Mouse (Mus musculus): ENCODE results near the gene Zfp316. TPM values are rescaled to one million over a fixed set of nuclear protein-coding genes. Genes with fewer than 3 reads are reported as not detected.

The Zfp316 gene
- polyA plus RNA-seq (2014; fragmentation: Nextera tagmentation; extraction: Ambion mirVana), result 2.2 and 2.5 TPM in 2 replicates

GRCm38 (mm10) chr5:143269363-143270150 lies at the start of gene Zfp316:
Zfp316 (minus strand) TSS chr5:143270022.
- H3K4me2 ChIP-seq (replicated peaks; ENCODE audit: low read depth, low read length), result peak within 1 kb of the TSS; percentile 89
- H3K9me3 ChIP-seq (ENCODE audit: control insufficient read depth, low read length), result no peaks in the 10 kb centered on the region
- H3K4me1 ChIP-seq (ENCODE audit: control insufficient read depth, insufficient read depth, low read length), result peaks cover 6% of the 10 kb centered on the region
- peak; percentile 88 for ATAC-seq (ENCODE audit: low FRiP score, low TSS enrichment)
- peak within 1 kb of the TSS; percentile 89 for H3K4me3 ChIP-seq (ENCODE audit: low read length)
- no peaks in the 10 kb centered on the region for H3K36me3 ChIP-seq (ENCODE audit: control insufficient read depth, insufficient read depth, low read length)
- peak within 1 kb of the TSS; percentile 93 for H3K9ac ChIP-seq (ENCODE audit: low read depth, low read length)
- H3K27ac ChIP-seq (ENCODE audit: low read depth, low read length), result peak within 1 kb of the TSS; percentile 48; the same call in 1 of the 2 replicates
- no peaks in the 10 kb centered on the region for H3K27me3 ChIP-seq (ENCODE audit: control insufficient read depth, insufficient read depth, low read length)
- WGBS, result under 1% methylated on average over 78 of the region's 79 CpGs

GRCm38 (mm10) chr5:143317288-143317610 lies 47.4 kb upstream of the Zfp316 start:
- H3K4me2 ChIP-seq (replicated peaks; ENCODE audit: low read depth, low read length), result no peak overlapping the region
- 57% methylated on average over 8 of the region's 8 CpGs for WGBS
- no peak overlapping the region for H3K9ac ChIP-seq (ENCODE audit: low read depth, low read length)
- no peak overlapping the region for H3K27ac ChIP-seq (ENCODE audit: low read depth, low read length)
- H3K4me1 ChIP-seq (ENCODE audit: control insufficient read depth, insufficient read depth, low read length), result peaks cover 15% of the 10 kb centered on the region
- no peaks in the 10 kb centered on the region for H3K27me3 ChIP-seq (ENCODE audit: control insufficient read depth, insufficient read depth, low read length)
- H3K36me3 ChIP-seq (ENCODE audit: control insufficient read depth, insufficient read depth, low read length), result peaks cover 63% of the 10 kb centered on the region
- no peak overlapping the region for H3K4me3 ChIP-seq (ENCODE audit: low read length)
- ATAC-seq (ENCODE audit: low FRiP score, low TSS enrichment), result no peak
- H3K9me3 ChIP-seq (ENCODE audit: control insufficient read depth, low read length), result no peaks in the 10 kb centered on the region

GRCm38 (mm10) chr5:143316605-143317287 lies 46.9 kb upstream of the Zfp316 start:
- Histone ChIP-seq H3K4me1 (ENCODE audit: control insufficient read depth, insufficient read depth, low read length) (peaks cover 15% of the 10 kb centered on the region), H3K4me3 (ENCODE audit: low read length) (no peak overlapping the region), H3K9me3 (ENCODE audit: control insufficient read depth, low read length) (no peaks in the 10 kb centered on the region), H3K9ac (ENCODE audit: low read depth, low read length) (no peak overlapping the region), H3K4me2 (replicated peaks; ENCODE audit: low read depth, low read length) (no peak overlapping the region), H3K36me3 (ENCODE audit: control insufficient read depth, insufficient read depth, low read length) (peaks cover 62% of the 10 kb centered on the region), H3K27me3 (ENCODE audit: control insufficient read depth, insufficient read depth, low read length) (no peaks in the 10 kb centered on the region), H3K27ac (ENCODE audit: low read depth, low read length) (no peak overlapping the region)
- ATAC-seq (ENCODE audit: low FRiP score, low TSS enrichment), result no peak
- 91% methylated on average over 5 of the region's 5 CpGs for WGBS

- peaks cover 64% of the 10 kb centered on the region for H3K36me3 ChIP-seq (ENCODE audit: control insufficient read depth, insufficient read depth, low read length)
- no peak; the same call in 1 of the 2 replicates for ATAC-seq (ENCODE audit: low FRiP score, low TSS enrichment)
- no peaks in the 10 kb centered on the region for H3K27me3 ChIP-seq (ENCODE audit: control insufficient read depth, insufficient read depth, low read length)
Measured at GRCm38 (mm10) chr5:143315514-143315888, 45.7 kb upstream of the Zfp316 start.

GRCm38 (mm10) chr5:143314730-143315513 lies 45.1 kb upstream of the Zfp316 start, which contains the start of gene E130309D02Rik:
E130309D02Rik (minus strand) TSS chr5:143315360.
- no peaks in the 10 kb centered on the region for H3K9me3 ChIP-seq (ENCODE audit: control insufficient read depth, low read length)
- peaks cover 15% of the 10 kb centered on the region for H3K4me1 ChIP-seq (ENCODE audit: control insufficient read depth, insufficient read depth, low read length)
- H3K36me3 ChIP-seq (ENCODE audit: control insufficient read depth, insufficient read depth, low read length), result peaks cover 64% of the 10 kb centered on the region
- peak within 1 kb of the TSS; percentile 90 for H3K27ac ChIP-seq (ENCODE audit: low read depth, low read length)
- H3K27me3 ChIP-seq (ENCODE audit: control insufficient read depth, insufficient read depth, low read length), result no peaks in the 10 kb centered on the region
- ATAC-seq (ENCODE audit: low FRiP score, low TSS enrichment), result peak; percentile 80
- peak within 1 kb of the TSS; percentile 88 for H3K4me2 ChIP-seq (replicated peaks; ENCODE audit: low read depth, low read length)
- H3K4me3 ChIP-seq (ENCODE audit: low read length), result peak within 1 kb of the TSS; percentile 87
- WGBS, result under 1% methylated on average over 79 of the region's 101 CpGs
- H3K9ac ChIP-seq (ENCODE audit: low read depth, low read length), result peak within 1 kb of the TSS; percentile 97

More at GRCm38 (mm10) chr5:143315514-143315888, 45.7 kb upstream of the Zfp316 start:
- Histone ChIP-seq H3K27ac (ENCODE audit: low read depth, low read length) (no peak overlapping the region; the same call in 1 of the 2 replicates), H3K9me3 (ENCODE audit: control insufficient read depth, low read length) (no peaks in the 10 kb centered on the region), H3K9ac (ENCODE audit: low read depth, low read length) (peak overlapping the region; percentile 97), H3K4me2 (replicated peaks; ENCODE audit: low read depth, low read length) (peak overlapping the region; percentile 88; the same call in 1 of the 2 replicates), H3K4me1 (ENCODE audit: control insufficient read depth, insufficient read depth, low read length) (peaks cover 15% of the 10 kb centered on the region), H3K4me3 (ENCODE audit: low read length) (peak overlapping the region; percentile 87)
- WGBS, result 12% methylated on average over 8 of the region's 8 CpGs

GRCm38 (mm10) chr5:143314183-143314729 lies 44.4 kb upstream of the Zfp316 start:
- Histone ChIP-seq H3K4me3 (ENCODE audit: low read length) (peak overlapping the region; percentile 87), H3K27me3 (ENCODE audit: control insufficient read depth, insufficient read depth, low read length) (no peaks in the 10 kb centered on the region), H3K4me2 (replicated peaks; ENCODE audit: low read depth, low read length) (peak overlapping the region; percentile 88), H3K27ac (ENCODE audit: low read depth, low read length) (peak overlapping the region; percentile 90; the same call in 1 of the 2 replicates), H3K4me1 (ENCODE audit: control insufficient read depth, insufficient read depth, low read length) (peaks cover 15% of the 10 kb centered on the region), H3K9ac (ENCODE audit: low read depth, low read length) (peak overlapping the region; percentile 97), H3K9me3 (ENCODE audit: control insufficient read depth, low read length) (no peaks in the 10 kb centered on the region), H3K36me3 (ENCODE audit: control insufficient read depth, insufficient read depth, low read length) (peaks cover 65% of the 10 kb centered on the region)
- no peak for ATAC-seq (ENCODE audit: low FRiP score, low TSS enrichment)
- 4% methylated on average over 16 of the region's 16 CpGs for WGBS

GRCm38 (mm10) chr5:143311886-143312285 lies 42.1 kb upstream of the Zfp316 start:
- WGBS, result 67% methylated on average over 8 of the region's 8 CpGs
- Histone ChIP-seq H3K36me3 (ENCODE audit: control insufficient read depth, insufficient read depth, low read length) (peaks cover 66% of the 10 kb centered on the region), H3K4me1 (ENCODE audit: control insufficient read depth, insufficient read depth, low read length) (peaks cover 15% of the 10 kb centered on the region), H3K9ac (ENCODE audit: low read depth, low read length) (no peak overlapping the region), H3K27me3 (ENCODE audit: control insufficient read depth, insufficient read depth, low read length) (no peaks in the 10 kb centered on the region), H3K4me2 (replicated peaks; ENCODE audit: low read depth, low read length) (no peak overlapping the region), H3K9me3 (ENCODE audit: control insufficient read depth, low read length) (no peaks in the 10 kb centered on the region), H3K27ac (ENCODE audit: low read depth, low read length) (no peak overlapping the region), H3K4me3 (ENCODE audit: low read length) (no peak overlapping the region)
- ATAC-seq (ENCODE audit: low FRiP score, low TSS enrichment), result no peak

GRCm38 (mm10) chr5:143309916-143310315 lies 40.1 kb upstream of the Zfp316 start:
- Histone ChIP-seq H3K9me3 (ENCODE audit: control insufficient read depth, low read length) (no peaks in the 10 kb centered on the region), H3K36me3 (ENCODE audit: control insufficient read depth, insufficient read depth, low read length) (peaks cover 78% of the 10 kb centered on the region), H3K4me1 (ENCODE audit: control insufficient read depth, insufficient read depth, low read length) (peaks cover 11% of the 10 kb centered on the region), H3K9ac (ENCODE audit: low read depth, low read length) (no peak overlapping the region), H3K27me3 (ENCODE audit: control insufficient read depth, insufficient read depth, low read length) (no peaks in the 10 kb centered on the region), H3K4me3 (ENCODE audit: low read length) (no peak overlapping the region), H3K27ac (ENCODE audit: low read depth, low read length) (no peak overlapping the region), H3K4me2 (replicated peaks; ENCODE audit: low read depth, low read length) (no peak overlapping the region)
- no peak for ATAC-seq (ENCODE audit: low FRiP score, low TSS enrichment)
- 95% methylated on average over 7 of the region's 7 CpGs for WGBS
